Mouse (Mus musculus): Measurements from ENCODE around the gene Gm17455. TPM values are rescaled to one million over a fixed set of nuclear protein-coding genes. Genes with fewer than 3 reads are reported as not detected.

Gm17455 gene
- polyA plus RNA-seq, 1 experiment from 2014 or later, result 1.5 TPM

- Histone ChIP-seq H3K36me3 (ENCODE audit: control insufficient read depth, insufficient read depth, low read length) (no peaks in the 10 kb centered on the region), H3K27ac (replicated peaks; ENCODE audit: low read depth, low read length) (no peak overlapping the region), H3K4me2 (ENCODE audit: low read depth, severe bottlenecking) (no peak overlapping the region), H3K4me1 (ENCODE audit: control insufficient read depth, insufficient read depth, low read length) (peaks cover 6% of the 10 kb centered on the region; the same call in 1 of the 2 replicates), H3K27me3 (ENCODE audit: control insufficient read depth, insufficient read depth, low read length) (no peaks in the 10 kb centered on the region), H3K9me3 (ENCODE audit: control insufficient read depth, low read length) (no peaks in the 10 kb centered on the region), H3K9ac (ENCODE audit: low read length) (no peak overlapping the region), H3K4me3 (ENCODE audit: low read depth, low read length) (no peak overlapping the region)
- DNase-seq (ENCODE audit: low spot score) (no peak), ATAC-seq (ENCODE audit: insufficient number of reproducible peaks, low FRiP score, low TSS enrichment, low read depth) (no peak)
- WGBS, result 77% methylated on average over 9 of the region's 9 CpGs
These were observed 20.0 kb upstream of the Gm17455 start for GRCm38 (mm10) chr10:60379419-60379957.

GRCm38 (mm10) chr10:60380229-60380628 is 19.3 kb upstream of the Gm17455 start:
- DNase-seq (ENCODE audit: low spot score), result no peak
- no peaks in the 10 kb centered on the region for H3K9me3 ChIP-seq (ENCODE audit: control insufficient read depth, low read length)
- no peak overlapping the region for H3K9ac ChIP-seq (ENCODE audit: low read length)
- no peaks in the 10 kb centered on the region for H3K36me3 ChIP-seq (ENCODE audit: control insufficient read depth, insufficient read depth, low read length)
- H3K27ac ChIP-seq (replicated peaks; ENCODE audit: low read depth, low read length), result no peak overlapping the region
- H3K27me3 ChIP-seq (ENCODE audit: control insufficient read depth, insufficient read depth, low read length), result no peaks in the 10 kb centered on the region
- H3K4me3 ChIP-seq (ENCODE audit: low read depth, low read length), result no peak overlapping the region
- H3K4me2 ChIP-seq (ENCODE audit: low read depth, severe bottlenecking), result no peak overlapping the region
- H3K4me1 ChIP-seq (ENCODE audit: control insufficient read depth, insufficient read depth, low read length), result peaks cover 6% of the 10 kb centered on the region; the same call in 1 of the 2 replicates
- WGBS, result 71% methylated on average over 3 of the region's 3 CpGs
- no peak for ATAC-seq (ENCODE audit: insufficient number of reproducible peaks, low FRiP score, low TSS enrichment, low read depth)

GRCm38 (mm10) chr10:60381142-60381925 is 18.2 kb upstream of the Gm17455 start:
- peaks cover 6% of the 10 kb centered on the region; the same call in 1 of the 2 replicates for H3K4me1 ChIP-seq (ENCODE audit: control insufficient read depth, insufficient read depth, low read length)
- no peak overlapping the region for H3K4me3 ChIP-seq (ENCODE audit: low read depth, low read length)
- no peaks in the 10 kb centered on the region for H3K36me3 ChIP-seq (ENCODE audit: control insufficient read depth, insufficient read depth, low read length)
- no peak overlapping the region for H3K4me2 ChIP-seq (ENCODE audit: low read depth, severe bottlenecking)
- no peak overlapping the region for H3K27ac ChIP-seq (replicated peaks; ENCODE audit: low read depth, low read length)
- 73% methylated on average over 10 of the region's 10 CpGs for WGBS
- DNase-seq (ENCODE audit: low spot score) (no peak), ATAC-seq (ENCODE audit: insufficient number of reproducible peaks, low FRiP score, low TSS enrichment, low read depth) (no peak)
- H3K9ac ChIP-seq (ENCODE audit: low read length), result no peak overlapping the region
- no peaks in the 10 kb centered on the region for H3K9me3 ChIP-seq (ENCODE audit: control insufficient read depth, low read length)
- H3K27me3 ChIP-seq (ENCODE audit: control insufficient read depth, insufficient read depth, low read length), result no peaks in the 10 kb centered on the region

GRCm38 (mm10) chr10:60388332-60388731 is 11.2 kb upstream of the Gm17455 start:
- Histone ChIP-seq H3K4me2 (ENCODE audit: low read depth, severe bottlenecking) (no peak overlapping the region), H3K36me3 (ENCODE audit: control insufficient read depth, insufficient read depth, low read length) (no peaks in the 10 kb centered on the region), H3K27ac (replicated peaks; ENCODE audit: low read depth, low read length) (no peak overlapping the region), H3K4me3 (ENCODE audit: low read depth, low read length) (no peak overlapping the region), H3K4me1 (ENCODE audit: control insufficient read depth, insufficient read depth, low read length) (no peaks in the 10 kb centered on the region), H3K9ac (ENCODE audit: low read length) (no peak overlapping the region), H3K27me3 (ENCODE audit: control insufficient read depth, insufficient read depth, low read length) (no peaks in the 10 kb centered on the region), H3K9me3 (ENCODE audit: control insufficient read depth, low read length) (no peaks in the 10 kb centered on the region)
- ATAC-seq (ENCODE audit: insufficient number of reproducible peaks, low FRiP score, low TSS enrichment, low read depth) (no peak), DNase-seq (ENCODE audit: low spot score) (no peak)
- WGBS, result 85% methylated on average over 2 of the region's 2 CpGs

DNA sequence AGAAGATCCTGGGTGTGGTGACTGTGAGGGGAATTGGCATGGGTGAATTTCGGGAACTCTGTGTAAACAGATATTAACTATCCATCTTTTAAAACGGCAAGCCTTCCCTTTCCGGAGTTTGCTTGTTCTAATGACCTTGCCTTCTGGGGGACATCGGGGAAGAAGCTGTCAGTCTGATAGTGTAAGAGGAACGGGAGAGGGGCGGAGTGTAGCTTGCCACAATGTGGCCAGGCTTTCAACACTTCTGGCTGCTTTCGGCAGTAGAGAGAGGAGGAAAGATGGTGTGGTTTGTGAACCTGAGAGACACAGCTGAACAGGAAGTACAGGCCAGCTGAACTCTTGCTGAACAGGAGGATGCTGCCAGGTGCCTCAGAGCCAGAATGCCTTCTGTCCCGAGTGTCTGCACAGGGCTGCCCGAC is 10.1 kb upstream of the Gm17455 start:
- Histone ChIP-seq H3K4me2 (ENCODE audit: low read depth, severe bottlenecking) (no peak overlapping the region), H3K9ac (ENCODE audit: low read length) (no peak overlapping the region), H3K27ac (replicated peaks; ENCODE audit: low read depth, low read length) (no peak overlapping the region), H3K27me3 (ENCODE audit: control insufficient read depth, insufficient read depth, low read length) (no peaks in the 10 kb centered on the region), H3K4me1 (ENCODE audit: control insufficient read depth, insufficient read depth, low read length) (no peaks in the 10 kb centered on the region), H3K9me3 (ENCODE audit: control insufficient read depth, low read length) (no peaks in the 10 kb centered on the region), H3K36me3 (ENCODE audit: control insufficient read depth, insufficient read depth, low read length) (no peaks in the 10 kb centered on the region), H3K4me3 (ENCODE audit: low read depth, low read length) (no peak overlapping the region)
- ATAC-seq (ENCODE audit: insufficient number of reproducible peaks, low FRiP score, low TSS enrichment, low read depth) (no peak), DNase-seq (ENCODE audit: low spot score) (no peak)
- 56% methylated on average over 9 of the region's 9 CpGs for WGBS

GRCm38 (mm10) chr10:60390177-60390903 is 9.2 kb upstream of the Gm17455 start:
- H3K36me3 ChIP-seq (ENCODE audit: control insufficient read depth, insufficient read depth, low read length), result no peaks in the 10 kb centered on the region
- no peak overlapping the region for H3K4me3 ChIP-seq (ENCODE audit: low read depth, low read length)
- no peak overlapping the region for H3K27ac ChIP-seq (replicated peaks; ENCODE audit: low read depth, low read length)
- no peak for DNase-seq (ENCODE audit: low spot score)
- H3K9me3 ChIP-seq (ENCODE audit: control insufficient read depth, low read length), result no peaks in the 10 kb centered on the region
- no peaks in the 10 kb centered on the region for H3K27me3 ChIP-seq (ENCODE audit: control insufficient read depth, insufficient read depth, low read length)
- no peaks in the 10 kb centered on the region for H3K4me1 ChIP-seq (ENCODE audit: control insufficient read depth, insufficient read depth, low read length)
- WGBS, result 43% methylated on average over 6 of the region's 6 CpGs
- ATAC-seq (ENCODE audit: insufficient number of reproducible peaks, low FRiP score, low TSS enrichment, low read depth), result no peak
- no peak overlapping the region for H3K9ac ChIP-seq (ENCODE audit: low read length)
- H3K4me2 ChIP-seq (ENCODE audit: low read depth, severe bottlenecking), result no peak overlapping the region

DNA sequence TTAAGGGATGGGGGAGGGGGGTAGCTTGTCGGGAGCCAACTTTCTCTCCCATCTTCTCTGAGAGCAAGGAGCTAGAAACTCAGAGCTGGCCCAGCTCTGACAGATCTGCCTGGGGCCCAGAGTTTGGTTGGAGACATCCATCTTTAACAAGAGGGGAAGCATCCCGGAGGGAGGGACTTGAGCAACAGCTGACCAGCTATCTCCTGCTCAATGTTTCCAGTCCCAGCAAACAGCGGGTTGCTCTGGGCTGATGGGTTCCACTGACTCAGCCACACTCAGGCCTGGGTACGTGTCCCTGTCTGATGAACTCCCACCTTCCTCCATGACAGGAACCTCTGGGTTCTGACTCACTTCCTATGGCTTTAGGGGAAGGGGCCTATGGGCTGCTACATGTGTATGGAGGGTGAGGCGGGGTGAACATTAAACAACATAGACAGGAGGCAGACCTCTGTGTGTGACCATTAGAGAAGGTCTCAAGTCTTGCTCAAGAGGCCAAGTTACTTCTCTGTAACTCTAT is 8.6 kb upstream of the Gm17455 start:
- WGBS, result 72% methylated on average over 5 of the region's 5 CpGs

GRCm38 (mm10) chr10:60391661-60392060 is 7.9 kb upstream of the Gm17455 start:
- Histone ChIP-seq H3K27me3 (ENCODE audit: control insufficient read depth, insufficient read depth, low read length) (no peaks in the 10 kb centered on the region), H3K27ac (replicated peaks; ENCODE audit: low read depth, low read length) (no peak overlapping the region), H3K9ac (ENCODE audit: low read length) (no peak overlapping the region), H3K36me3 (ENCODE audit: control insufficient read depth, insufficient read depth, low read length) (no peaks in the 10 kb centered on the region), H3K4me2 (ENCODE audit: low read depth, severe bottlenecking) (no peak overlapping the region), H3K4me1 (ENCODE audit: control insufficient read depth, insufficient read depth, low read length) (no peaks in the 10 kb centered on the region), H3K9me3 (ENCODE audit: control insufficient read depth, low read length) (no peaks in the 10 kb centered on the region), H3K4me3 (ENCODE audit: low read depth, low read length) (no peak overlapping the region)
- ATAC-seq (ENCODE audit: insufficient number of reproducible peaks, low FRiP score, low TSS enrichment, low read depth) (no peak), DNase-seq (ENCODE audit: low spot score) (no peak)
- WGBS, result 95% methylated on average over 9 of the region's 9 CpGs

More for the DNA sequence above, 8.6 kb upstream of the Gm17455 start:
- ATAC-seq (ENCODE audit: insufficient number of reproducible peaks, low FRiP score, low TSS enrichment, low read depth) (no peak), DNase-seq (ENCODE audit: low spot score) (no peak)
- H3K4me2 ChIP-seq (ENCODE audit: low read depth, severe bottlenecking), result no peak overlapping the region
- H3K4me3 ChIP-seq (ENCODE audit: low read depth, low read length), result no peak overlapping the region
- H3K4me1 ChIP-seq (ENCODE audit: control insufficient read depth, insufficient read depth, low read length), result no peaks in the 10 kb centered on the region
- H3K27me3 ChIP-seq (ENCODE audit: control insufficient read depth, insufficient read depth, low read length), result no peaks in the 10 kb centered on the region
- no peak overlapping the region for H3K9ac ChIP-seq (ENCODE audit: low read length)
- no peaks in the 10 kb centered on the region for H3K36me3 ChIP-seq (ENCODE audit: control insufficient read depth, insufficient read depth, low read length)
- H3K9me3 ChIP-seq (ENCODE audit: control insufficient read depth, low read length), result no peaks in the 10 kb centered on the region
- no peak overlapping the region for H3K27ac ChIP-seq (replicated peaks; ENCODE audit: low read depth, low read length)

All from limb, embryonic 11.5 days (tissue).